Mouse (Mus musculus) frontal cortex, postnatal 25 days (tissue): Measurements from ENCODE around the gene Cfap299.

Source experiments
- DNase-seq, 2 experiments: peaks; one replicate each; pipeline ENCODE4 v3.0.0; 2022; ENCODE audit warnings: low spot score in 2 of 2

Gene Cfap299

GRCm38 (mm10) chr5:98812380-98812779 is 483.3 kb downstream of the Cfap299 start:
- DNase-seq, result no peak

- DNase-seq, result no peak
Observed at GRCm38 (mm10) chr5:98815269-98815668, 486.2 kb downstream of the Cfap299 start.

GRCm38 (mm10) chr5:98833760-98834159 is 504.7 kb downstream of the Cfap299 start:
- no peak for DNase-seq

GRCm38 (mm10) chr5:98834300-98834699 is 505.2 kb downstream of the Cfap299 start:
- no peak for DNase-seq

GRCm38 (mm10) chr5:98842600-98843310 is 513.7 kb downstream of the Cfap299 start:
- DNase-seq, result no peak

- no peak for DNase-seq
Observed at GRCm38 (mm10) chr5:98844664-98845063, 515.6 kb downstream of the Cfap299 start.
